Mouse (Mus musculus): ENCODE results near the gene Nlgn2.

- TF ChIP-seq CTCF (IDR thresholded peaks at IDR 0.05; ENCODE audit: insufficient read depth, low read length) (no peak), POLR2A (IDR thresholded peaks at IDR 0.05; ENCODE audit: borderline replicate concordance, extremely low read depth, low read depth, low read length) (no peak)
Observed at GRCm38 (mm10) chr11:69850754-69851153, 13.2 kb upstream of the Nlgn2 start.

Data from lung, adult 2 months (tissue).